Mouse (Mus musculus): ENCODE data around the gene Lgals12.

Lgals12 gene

DNA sequence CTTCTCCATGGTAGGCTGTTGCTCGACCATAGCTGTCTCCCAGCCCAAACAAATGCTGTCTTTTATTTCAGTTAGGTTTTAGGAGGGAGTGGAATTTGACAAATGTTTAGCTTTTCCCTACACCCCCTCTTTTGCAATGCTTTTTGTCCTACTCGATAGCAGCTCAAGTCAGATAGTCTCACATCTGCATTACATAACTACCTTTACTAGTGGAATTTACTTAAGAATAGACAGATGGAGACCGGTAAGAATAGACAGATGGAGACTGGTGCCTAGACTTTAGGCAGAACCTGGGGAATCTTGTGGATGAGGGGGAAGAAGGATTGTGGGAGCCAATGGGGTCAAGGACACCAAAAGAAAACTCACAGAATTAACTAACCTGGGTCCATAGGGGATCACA, 23.4 kb downstream of the Lgals12 start:
- in situ Hi-C loops (cut with MboI, MseI): no loop called here

DNA sequence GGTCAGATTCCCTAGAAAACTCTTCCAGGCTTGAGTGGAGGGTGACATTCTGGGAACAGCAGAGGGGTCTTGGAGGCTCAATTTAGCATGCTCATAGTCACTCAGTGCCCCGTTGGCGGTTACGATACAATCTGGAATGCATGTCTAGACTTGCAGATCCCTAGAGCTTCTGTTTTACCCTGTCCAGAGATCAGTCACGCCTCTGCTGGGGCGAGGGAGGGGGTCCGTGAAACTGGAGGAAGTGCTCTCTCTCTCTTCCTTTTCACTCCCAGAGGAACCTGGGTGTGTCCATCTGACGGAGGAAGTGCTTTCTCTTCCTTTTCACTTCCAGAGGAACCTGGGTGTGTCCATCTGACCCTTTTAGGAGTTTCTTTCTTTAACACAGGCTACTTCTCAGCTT, 23.9 kb downstream of the Lgals12 start:
- in situ Hi-C loops (cut with MboI, MseI): no loop called here

DNA sequence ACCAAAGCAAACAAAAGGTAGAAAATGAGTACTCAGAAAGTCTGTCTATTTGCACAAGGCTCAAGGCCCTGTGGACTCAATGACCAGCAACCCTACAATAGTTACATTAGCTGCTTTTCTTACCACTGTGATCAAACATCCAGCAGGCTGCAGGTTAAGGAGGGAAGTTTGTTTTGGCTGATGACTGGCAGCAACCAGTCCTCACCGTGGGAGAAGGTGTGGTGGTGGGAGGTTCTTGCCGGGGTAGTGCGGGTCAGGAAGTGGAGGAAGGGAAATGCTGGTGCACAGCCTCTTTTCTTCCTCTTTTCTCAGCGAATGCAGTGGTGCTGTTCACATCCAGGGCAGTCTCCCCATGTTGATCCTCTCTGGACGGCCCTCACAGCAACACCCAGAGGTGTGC, 26.0 kb downstream of the Lgals12 start:
- in situ Hi-C loops (cut with MboI, MseI): no loop called here

DNA sequence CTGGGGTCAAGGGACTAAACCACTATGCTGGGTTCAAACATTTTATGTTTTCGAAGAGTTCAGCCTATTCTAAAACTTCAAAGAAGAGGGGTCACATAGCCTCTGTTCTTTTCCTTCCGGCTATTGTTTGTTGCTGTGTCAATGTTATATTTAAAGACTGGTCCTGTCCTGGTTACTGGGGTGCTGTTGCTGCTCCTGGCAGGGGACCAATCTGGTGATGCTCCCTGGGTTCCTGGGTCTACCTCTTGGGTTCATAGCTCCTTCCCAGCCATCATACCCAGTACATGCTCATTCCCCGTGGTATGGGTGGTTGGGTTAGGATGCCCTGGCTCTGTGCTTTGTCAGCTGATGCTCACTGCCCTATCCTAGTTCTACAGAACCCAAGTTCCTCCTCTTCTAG, 29.3 kb downstream of the Lgals12 start:
- in situ Hi-C loops (cut with MboI, MseI): loop anchor here (10.0 kb wide), 1 partner anchor 57 kb away; no protein-coding TSS in a partner anchor

DNA sequence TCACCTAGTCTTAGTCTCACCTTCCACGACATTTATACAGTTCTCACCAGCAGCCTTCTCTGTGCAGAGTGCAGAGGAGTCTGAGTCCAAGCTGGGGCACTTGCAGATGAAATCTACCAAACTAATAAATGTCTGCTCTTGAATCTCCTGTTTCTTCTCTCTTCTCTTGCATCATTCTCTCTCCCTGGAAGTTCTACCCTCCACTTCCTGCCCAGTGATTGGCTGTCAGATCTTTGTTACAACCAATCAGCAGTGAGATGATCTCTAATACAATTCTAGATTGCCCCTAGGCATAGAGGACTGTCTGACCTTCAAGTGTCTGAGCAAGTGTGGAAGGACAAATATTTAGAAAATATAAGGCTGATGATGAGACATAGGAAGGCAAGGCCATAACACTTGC, 30.8 kb downstream of the Lgals12 start:
- in situ Hi-C loops (cut with MboI, MseI): loop anchor here (10.0 kb wide), 1 partner anchor 59 kb away; no protein-coding TSS in a partner anchor

DNA sequence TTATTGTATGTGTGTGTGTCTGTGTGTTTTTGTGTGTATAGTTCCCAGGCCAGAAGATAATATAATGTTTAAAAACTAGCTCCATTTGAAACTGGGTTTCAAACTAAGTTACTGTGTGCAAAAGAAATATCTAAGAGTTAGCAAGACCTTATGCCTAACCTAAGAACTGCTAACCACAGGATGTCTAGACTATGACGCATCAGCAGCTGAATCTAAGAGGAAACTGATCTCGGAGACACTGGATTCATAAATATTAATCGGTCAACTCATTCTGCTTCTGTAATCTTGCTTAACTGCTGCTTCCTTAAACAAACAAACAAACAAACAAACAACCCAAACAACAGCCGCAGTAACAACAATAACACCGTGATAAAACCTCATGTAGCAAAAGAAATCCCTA, 37.3 kb downstream of the Lgals12 start:
- in situ Hi-C loops (cut with MboI, MseI): loop anchor here (10.0 kb wide), 1 partner anchor 65 kb away; no protein-coding TSS in a partner anchor

DNA sequence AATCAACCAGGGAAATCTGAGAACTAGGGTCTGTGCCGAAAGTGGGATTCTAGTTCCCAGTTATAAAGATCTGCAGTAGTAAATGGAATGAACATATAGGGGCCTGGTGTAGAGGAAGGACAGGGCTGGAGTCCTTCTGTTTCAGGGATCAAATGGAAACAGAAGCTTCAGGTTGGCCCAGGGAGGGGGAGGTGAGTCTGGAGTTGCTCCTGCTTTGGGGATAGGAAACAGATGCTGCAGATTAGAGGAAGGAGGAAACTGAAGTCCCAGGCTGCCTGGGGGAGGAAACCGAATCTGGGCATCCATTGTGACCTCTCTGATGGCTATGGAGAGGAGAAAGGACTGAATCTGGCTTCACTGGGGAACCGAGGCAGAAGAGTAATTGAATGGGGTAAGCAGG, 38.6 kb downstream of the Lgals12 start:
- in situ Hi-C loops (cut with MboI, MseI): no loop called here

DNA sequence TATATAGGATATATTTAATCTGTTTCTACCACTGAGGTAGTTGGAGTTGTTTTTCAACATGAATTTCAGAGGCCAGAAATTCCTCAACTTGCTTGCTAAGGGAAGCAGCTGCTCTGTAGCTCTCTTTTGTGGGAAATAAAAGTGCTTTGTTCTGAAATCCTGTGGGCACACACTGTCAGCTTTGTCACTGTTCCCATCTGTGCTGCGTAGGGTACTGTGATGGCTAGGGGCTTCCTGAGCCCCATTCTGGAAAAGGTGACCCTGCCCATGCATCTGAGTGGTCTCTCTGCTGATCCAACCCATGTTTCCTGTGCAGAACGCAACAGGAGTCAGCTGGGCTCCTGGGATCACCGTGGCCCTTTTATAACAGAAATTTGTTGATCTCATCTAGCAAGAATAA, 40.2 kb downstream of the Lgals12 start:
- in situ Hi-C loops (cut with MboI, MseI): no loop called here

DNA sequence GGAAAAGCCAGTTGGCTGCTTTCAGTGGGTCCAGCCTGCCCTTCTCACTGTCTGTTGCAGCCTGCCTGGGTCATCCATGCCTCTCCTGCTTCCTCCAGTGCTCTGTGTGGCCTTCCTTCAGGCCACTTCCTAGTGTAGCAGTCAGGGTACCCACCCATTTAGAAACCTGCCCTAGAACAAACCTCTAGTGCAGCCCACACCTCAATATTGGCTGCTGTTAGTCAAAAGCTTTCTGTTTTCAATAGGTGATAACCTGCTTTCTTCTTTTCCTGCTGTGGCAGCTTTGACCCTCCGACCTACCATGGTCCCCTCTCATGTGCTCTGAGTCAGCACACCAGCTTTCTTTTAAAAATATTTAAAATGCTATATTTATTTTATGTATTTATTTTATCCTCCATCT, 42.5 kb downstream of the Lgals12 start:
- in situ Hi-C loops (cut with MboI, MseI): no loop called here

DNA sequence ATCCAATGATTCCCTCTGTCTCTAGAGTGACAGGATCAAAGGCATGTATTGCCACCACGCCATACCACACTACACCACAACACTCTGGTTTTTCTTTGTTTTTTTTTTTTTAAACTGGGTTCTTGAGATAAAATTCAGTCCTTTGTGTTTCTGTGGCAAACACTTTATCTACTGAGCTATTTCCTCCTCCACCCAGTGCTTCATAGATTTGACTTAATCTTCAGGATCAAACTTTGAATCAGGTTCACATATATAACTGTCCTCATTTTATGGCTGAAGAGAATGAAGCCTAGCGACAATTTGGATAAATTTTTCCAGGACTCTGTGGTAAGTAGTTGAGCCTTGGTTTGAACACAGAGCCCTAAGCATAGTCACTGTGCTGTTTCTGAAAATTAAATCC, 43.3 kb downstream of the Lgals12 start:
- in situ Hi-C loops (cut with MboI, MseI): no loop called here

DNA sequence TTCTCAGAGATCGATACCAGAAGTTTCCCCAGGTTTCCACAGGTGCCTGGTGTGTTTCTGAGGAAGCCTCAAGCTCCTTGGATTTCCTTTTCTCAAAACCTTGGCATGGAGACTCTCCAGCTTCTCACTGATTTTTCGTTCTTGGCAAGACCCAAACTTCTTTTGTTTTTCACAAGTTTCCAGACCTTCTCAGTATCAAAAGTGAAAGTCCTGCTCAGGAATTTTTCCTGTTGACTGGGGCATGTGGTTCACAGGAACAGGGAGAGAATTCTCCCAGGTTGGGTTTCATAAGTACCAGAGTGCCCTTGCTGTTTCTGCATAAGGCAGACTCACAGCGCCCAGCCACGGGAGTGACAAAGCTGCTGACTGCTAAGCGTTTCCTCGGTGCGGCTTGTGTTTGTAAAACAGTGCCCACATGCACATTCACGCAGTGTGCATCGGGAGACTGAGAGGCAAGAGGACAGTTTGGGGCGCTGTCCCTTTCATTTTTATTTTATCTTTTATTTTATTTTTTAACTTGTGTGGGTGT, 44.3 kb downstream of the Lgals12 start:
- in situ Hi-C loops (cut with MboI, MseI): no loop called here

DNA sequence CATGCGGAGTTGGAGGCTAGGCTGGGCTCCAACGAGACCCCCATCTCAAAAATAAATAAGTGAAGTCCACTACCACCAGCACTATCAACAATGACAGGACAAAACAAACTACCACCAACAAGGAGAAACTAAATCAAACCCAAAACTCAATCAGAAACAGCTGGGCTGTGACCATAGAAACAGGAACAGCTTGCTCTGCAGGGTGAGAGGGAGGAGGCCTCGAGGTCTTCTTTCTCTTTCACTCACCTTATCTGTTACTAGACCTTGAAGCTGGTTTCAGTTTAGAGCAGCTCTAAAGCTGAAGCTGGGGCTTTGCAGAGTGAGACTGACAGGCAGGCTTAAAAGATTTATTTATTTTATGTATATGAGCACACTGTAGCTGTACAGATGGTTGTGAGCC, 45.5 kb downstream of the Lgals12 start:
- in situ Hi-C loops (cut with MboI, MseI): no loop called here

DNA sequence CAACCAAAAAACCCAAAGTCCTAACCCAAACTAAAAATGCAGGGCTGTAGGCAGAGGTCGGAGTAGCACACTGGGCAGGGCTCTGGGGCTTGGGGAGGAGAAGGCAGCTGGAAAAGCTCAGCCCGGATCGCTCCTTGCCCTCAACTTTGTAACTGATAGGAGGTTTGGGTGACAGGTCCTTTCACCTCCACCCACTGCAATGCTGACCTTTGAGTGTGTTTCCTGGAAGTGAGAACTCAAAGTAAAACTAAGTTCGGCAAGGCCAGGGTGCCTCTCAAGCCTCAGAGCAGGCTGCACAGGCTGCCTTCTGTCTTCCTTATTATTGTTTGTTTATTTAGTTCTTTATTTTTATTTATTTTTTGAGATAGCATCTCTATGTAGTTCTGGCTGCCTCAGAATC, 47.0 kb downstream of the Lgals12 start:
- in situ Hi-C loops (cut with MboI, MseI): no loop called here

DNA sequence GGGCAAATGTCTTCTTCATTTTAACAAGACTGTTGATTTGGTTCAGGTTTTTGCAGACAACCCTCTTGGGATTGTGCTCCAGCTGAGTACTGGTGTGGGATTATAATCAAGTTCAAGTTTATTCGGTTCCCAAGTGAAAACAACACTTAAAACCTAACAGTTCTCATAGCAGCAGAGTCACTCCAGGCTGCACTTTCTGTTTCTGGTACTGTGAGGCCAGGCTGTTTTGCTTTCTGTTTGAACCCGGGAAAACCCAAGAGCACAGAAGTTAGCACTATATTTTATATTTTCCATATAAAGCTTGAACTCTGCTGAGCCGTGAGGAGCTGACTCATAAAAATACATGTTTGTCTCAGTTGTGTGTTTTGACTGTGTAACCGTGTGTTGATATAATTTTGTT, 48.3 kb downstream of the Lgals12 start:
- in situ Hi-C loops (cut with MboI, MseI): no loop called here

DNA sequence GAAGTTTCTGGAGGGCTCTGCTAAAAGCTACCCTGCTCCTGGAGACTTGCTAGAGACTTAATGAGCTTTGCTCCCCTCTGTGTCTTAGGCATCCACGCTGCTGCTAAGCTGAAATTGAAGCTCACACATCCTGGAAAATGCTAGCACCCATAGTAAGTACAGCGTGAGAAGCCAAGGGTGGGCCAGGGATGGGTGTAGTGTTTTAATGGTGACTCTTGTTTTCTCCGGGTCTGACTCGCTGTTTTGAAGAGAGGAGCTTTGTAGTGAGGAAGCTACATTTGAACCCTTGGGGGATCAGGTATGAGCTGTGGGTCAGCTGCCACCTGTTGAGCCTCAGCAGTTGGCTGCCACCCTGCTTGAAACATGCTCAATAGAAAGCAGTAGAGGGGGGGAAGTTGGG, 49.1 kb downstream of the Lgals12 start:
- in situ Hi-C loops (cut with MboI, MseI): no loop called here

DNA sequence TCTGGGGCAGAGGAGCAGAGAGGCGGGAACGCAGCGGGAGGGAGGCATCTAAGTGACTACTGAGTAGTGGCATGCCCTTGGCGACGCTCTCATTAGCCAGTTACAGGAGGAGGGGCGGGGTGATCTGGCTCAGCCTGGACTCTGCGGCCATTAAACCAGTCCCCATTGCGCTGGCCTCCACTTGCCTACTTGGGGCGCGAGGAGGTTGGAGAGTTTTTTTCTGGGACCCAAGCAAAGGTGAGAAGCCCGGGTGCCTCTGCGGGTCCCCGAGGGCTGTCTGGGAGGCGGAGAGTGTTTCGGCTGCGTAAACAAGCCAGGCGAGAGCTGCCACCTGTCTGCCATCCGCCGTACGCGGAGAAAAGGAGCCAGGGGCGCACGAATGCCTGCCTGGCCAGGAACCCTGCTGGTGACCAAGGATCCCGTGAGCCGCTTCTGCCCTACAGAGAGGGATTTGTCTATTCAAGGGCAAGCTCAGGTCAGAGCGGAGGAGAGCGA, 49.6 kb downstream of the Lgals12 start, which contains the start of gene Pla2g16:
Gene Pla2g16, plus strand, starts transcription at position 132 of the 495 bp plus-strand sequence.
- in situ Hi-C loops (cut with MboI, MseI): no loop called here

DNA sequence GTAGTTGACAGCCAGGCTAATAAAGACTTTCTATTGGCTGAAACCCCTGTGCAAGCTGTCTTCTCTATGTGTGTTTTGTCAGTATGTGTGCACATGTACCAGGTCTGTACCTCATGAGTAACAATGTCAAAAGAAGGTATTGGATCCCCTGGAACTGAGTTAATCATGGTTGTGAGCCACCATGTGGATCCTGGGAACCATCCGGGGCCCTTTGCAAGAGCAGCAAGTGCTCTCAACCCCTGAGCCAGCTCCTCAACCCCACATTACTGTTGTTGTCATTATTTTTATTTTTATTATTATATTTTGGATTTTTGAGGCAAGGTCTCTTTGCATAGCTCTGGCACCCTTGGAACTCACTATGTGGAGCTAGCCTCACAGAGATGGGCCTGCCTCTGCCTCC, 50.4 kb downstream of the Lgals12 start:
- in situ Hi-C loops (cut with MboI, MseI): no loop called here

DNA sequence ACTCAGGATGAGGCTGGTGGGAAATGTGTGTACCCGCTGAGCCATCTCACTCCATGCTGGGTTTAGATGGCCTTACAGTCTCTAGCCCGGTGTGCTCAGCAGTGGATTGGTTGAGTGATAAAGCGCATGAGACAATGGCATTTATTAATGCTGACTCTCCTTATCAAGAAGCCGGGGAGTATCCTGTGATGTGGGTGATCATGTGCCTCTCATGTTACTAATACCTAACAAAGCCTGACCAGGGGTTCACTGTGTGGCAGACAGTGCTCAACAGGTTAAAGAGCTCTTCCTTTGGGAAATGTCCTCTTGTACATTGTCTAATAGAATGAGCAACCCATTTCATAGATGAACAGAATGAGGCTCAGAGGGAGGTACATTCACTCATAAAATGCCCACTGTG, 52.1 kb downstream of the Lgals12 start:
- in situ Hi-C loops (cut with MboI, MseI): no loop called here

DNA sequence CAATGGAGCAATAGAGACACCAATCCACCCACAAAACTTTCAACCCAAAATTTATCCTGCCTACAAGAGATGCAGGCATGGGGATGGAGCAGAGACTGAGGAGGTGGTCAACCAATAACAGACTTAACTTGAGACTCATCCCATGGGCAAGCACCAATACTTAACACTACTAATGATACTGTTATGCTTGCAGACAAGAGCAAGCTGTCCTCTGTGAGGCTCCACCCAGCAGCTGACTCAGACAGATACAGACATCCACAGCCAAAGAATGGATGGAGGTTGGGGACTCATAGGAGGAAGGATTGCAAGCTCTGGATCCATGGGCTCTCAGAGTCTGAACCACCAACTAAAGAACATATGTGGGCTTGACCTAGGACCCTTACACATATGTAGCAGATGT, 53.6 kb downstream of the Lgals12 start:
- in situ Hi-C loops (cut with MboI, MseI): no loop called here

DNA sequence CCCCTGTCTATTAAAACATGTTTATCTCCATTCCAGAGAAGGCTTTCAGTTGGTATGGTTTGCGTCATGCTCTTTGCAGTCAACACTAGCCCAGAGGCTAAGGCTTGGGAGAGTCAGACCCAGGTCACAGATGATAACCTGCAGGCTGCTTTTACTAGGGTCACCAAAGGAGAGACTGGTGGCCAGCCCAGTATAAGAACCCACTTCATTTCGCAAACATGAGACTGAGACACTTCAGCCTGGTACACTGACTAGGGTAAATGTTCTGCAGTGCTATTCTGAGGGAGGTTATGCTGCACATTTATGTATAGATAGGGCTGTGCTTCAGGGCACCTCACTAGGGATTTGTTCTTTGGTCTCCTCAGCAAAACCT, 54.7 kb downstream of the Lgals12 start:
- in situ Hi-C loops (cut with MboI, MseI): no loop called here

DNA sequence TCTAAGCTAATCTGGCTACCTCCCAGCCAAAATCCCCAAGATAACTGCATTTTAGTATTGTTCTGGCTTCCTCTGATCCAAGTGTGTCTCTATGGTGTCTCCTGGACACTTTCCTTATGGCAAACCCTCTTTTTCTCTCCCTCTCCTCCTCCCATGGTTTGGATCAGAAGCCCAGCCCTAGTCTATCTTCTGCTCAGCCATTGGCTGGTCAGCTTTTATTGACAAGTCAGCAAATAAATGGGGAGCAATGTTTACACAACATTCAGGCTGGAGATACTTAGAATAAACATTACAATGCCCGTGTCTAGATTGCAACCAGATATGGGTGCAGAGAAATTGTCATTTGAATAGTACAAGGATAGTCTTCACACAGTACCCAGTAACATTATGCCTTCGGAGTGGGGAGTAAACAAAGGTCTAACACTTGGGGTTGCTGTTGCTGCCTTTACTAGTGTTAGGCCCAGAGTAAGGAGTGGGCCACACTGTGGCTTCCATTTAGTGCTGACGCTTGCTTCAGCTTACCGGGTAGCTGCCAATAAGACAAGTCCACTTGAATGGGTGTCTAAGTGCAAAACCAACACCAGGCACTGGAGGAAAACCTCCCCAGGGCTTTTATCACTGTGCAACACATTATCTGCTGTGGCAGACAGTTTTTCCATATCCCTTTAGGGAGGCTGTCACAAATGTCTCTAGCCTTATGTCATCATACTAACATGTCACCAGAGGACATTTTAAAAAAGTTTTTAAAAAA, 55.3 kb downstream of the Lgals12 start:
- in situ Hi-C loops (cut with MboI, MseI): no loop called here

DNA sequence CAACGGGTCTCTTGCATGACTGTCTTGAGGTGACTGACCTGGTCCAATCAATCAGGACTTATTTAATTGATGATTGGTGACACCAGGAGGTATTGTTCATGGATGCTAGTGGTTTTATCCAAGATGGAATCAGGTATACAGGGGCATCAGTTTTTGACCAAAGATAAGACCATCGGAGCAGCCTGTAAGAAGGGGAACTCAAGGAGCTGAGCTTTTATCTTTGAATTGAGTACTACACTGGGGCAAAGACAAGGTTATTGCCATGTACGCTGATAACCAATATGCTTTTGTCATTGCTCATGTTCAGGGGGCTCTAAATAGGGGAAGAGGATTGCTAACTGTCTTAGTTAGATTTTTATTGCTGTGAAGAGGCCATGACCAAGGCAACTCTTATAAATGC, 58.1 kb downstream of the Lgals12 start:
- in situ Hi-C loops (cut with MboI, MseI): no loop called here
